Mouse (Mus musculus) spleen, adult 18-20 months (tissue): Measurements from ENCODE around the gene Procr.
"Not testable (repeated sequence)": the region's sequence is repeated elsewhere in the genome, so short reads cannot be mapped to it uniquely, and the experiment has no call there.

ENCODE experiments used
- DNase-seq, 2 experiments: peaks; one replicate each; pipeline ENCODE4 v3.0.0; 2022; ENCODE audit warnings: mixed read lengths in 2 of 2

Gene Procr

GRCm38 (mm10) chr2:155751014-155751786, at the start of gene Procr:
Gene Procr, plus strand, starts transcription at chr2:155751117.
- DNase-seq: peak in 1 of 2 experiments; percentile 14

GRCm38 (mm10) chr2:155701399-155701919, 49.5 kb upstream of the Procr start:
- no peak for DNase-seq

GRCm38 (mm10) chr2:155703630-155704029, 47.3 kb upstream of the Procr start:
- DNase-seq: no peak

- no peak for DNase-seq
These were observed 43.7 kb upstream of the Procr start for GRCm38 (mm10) chr2:155707251-155707650.

GRCm38 (mm10) chr2:155710557-155710956, 40.4 kb upstream of the Procr start:
- DNase-seq: no peak

- DNase-seq: no peak
These were observed 33.6 kb upstream of the Procr start for GRCm38 (mm10) chr2:155717082-155717990.

- no peak for DNase-seq
These were observed 30.3 kb upstream of the Procr start for GRCm38 (mm10) chr2:155720585-155720984.

GRCm38 (mm10) chr2:155724036-155724435, 26.9 kb upstream of the Procr start:
- DNase-seq: no peak

GRCm38 (mm10) chr2:155724526-155724925, 26.4 kb upstream of the Procr start:
- DNase-seq: no peak

- no peak for DNase-seq
These were observed 24.6 kb upstream of the Procr start for GRCm38 (mm10) chr2:155726302-155726701.

GRCm38 (mm10) chr2:155727764-155728395, 23.0 kb upstream of the Procr start:
- DNase-seq: no peak

- DNase-seq: peak in 1 of 2 experiments; percentile 4
These were observed 22.2 kb upstream of the Procr start for GRCm38 (mm10) chr2:155728742-155729141.

GRCm38 (mm10) chr2:155729158-155729645, 21.7 kb upstream of the Procr start, which contains the start of gene Edem2:
Gene Edem2, minus strand, starts transcription at chr2:155729475.
- DNase-seq: peak; percentile 85 to 88

GRCm38 (mm10) chr2:155735080-155735479, 15.8 kb upstream of the Procr start:
- DNase-seq: no peak

- not testable (repeated sequence) for DNase-seq
These were observed 15.2 kb upstream of the Procr start, which contains the start of gene Gm17581 for GRCm38 (mm10) chr2:155735766-155736165. Gene Gm17581, minus strand, starts transcription at chr2:155735866.

GRCm38 (mm10) chr2:155736936-155737335, 14.0 kb upstream of the Procr start:
- no peak for DNase-seq

- DNase-seq: no peak
These were observed 13.1 kb upstream of the Procr start for GRCm38 (mm10) chr2:155737803-155738202.

GRCm38 (mm10) chr2:155742211-155742610, 8.7 kb upstream of the Procr start:
- no peak for DNase-seq

- no peak for DNase-seq
These were observed 8.0 kb upstream of the Procr start for GRCm38 (mm10) chr2:155742931-155743337.

GRCm38 (mm10) chr2:155743351-155743750, 7.6 kb upstream of the Procr start:
- no peak for DNase-seq

GRCm38 (mm10) chr2:155745487-155745886, 5.4 kb upstream of the Procr start:
- DNase-seq: no peak

- no peak for DNase-seq
These were observed 1.5 kb upstream of the Procr start for GRCm38 (mm10) chr2:155749394-155749793.

- peak in 1 of 2 experiments; percentile 36 for DNase-seq
These were observed 4.8 kb downstream of the Procr start for GRCm38 (mm10) chr2:155755746-155756145.
